Mouse (Mus musculus): Measurements from ENCODE around the gene Col6a6.
A peak's percentile ranks its signal among the peaks of the same experiment; 100 is the strongest.
"Not testable (repeated sequence)": the region's sequence is repeated elsewhere in the genome, so short reads cannot be mapped to it uniquely, and the experiment has no call there.

Col6a6 gene

GRCm38 (mm10) chr9:105827791-105828385 lies at the start of gene Col6a6:
Gene Col6a6 (minus strand): TSS chr9:105828160.
- DNase-seq, result peak; percentile 27

DNA sequence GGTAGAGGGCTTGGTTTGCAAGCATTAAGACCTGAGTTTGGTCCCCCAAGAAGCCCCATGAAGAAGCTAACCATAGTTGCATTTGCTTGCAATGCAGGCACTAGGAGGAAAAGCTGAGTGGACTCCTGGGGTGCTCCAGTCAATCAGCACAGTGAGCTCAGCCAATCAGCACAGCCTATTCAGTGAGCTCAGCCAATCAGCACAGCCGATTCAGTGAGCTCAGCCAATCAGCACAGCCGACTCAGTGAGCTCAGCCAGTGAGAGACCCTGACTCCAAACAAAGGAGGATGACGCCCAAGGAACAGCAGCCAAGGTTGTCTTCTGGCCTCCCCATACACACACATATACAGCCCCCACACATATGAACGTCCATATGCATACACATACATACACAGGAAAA lies 48.2 kb upstream of the Col6a6 start:
- no peak for DNase-seq

DNA sequence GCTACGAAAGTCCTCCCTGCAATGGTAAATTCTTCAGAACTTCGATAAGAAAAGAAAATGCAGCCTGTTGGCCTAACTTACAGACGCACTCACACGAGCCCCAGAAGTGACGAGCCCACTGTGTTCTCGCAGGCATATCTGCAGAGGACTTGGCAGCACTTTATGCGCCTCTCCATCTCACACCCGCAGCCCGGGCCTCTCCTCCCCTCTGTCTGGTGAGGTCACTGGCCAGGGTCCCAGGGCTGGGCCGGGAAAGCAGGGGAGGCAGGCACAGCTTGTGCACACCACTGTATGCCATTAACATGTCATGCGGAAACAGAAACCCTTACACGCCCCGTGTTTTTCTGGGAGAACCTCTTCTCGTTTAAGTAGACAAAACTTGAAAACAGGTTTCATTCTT lies 43.7 kb upstream of the Col6a6 start:
- DNase-seq, result no peak

DNA sequence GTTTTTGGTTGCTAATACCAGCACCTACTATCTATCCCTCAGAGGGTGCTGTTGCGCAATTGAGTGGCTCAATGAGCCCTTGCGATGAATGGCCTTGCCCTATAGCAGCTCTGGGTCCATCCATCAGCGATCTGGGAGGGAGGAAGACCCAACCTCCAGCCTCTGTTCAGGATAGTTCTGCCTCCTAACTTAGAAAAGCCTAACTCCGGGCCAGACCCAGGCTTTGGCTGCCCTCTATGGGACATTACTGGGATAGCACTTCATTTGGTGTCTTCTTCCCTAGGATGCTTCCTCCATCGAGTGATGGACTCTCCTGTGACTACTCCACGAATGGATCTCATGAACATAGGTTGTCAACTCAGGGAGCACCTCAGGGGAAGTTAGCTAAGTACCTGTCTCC lies 29.8 kb upstream of the Col6a6 start:
- peak; percentile 64 for DNase-seq

GRCm38 (mm10) chr9:105852778-105853065 lies 24.8 kb upstream of the Col6a6 start:
- DNase-seq, result no peak

DNA sequence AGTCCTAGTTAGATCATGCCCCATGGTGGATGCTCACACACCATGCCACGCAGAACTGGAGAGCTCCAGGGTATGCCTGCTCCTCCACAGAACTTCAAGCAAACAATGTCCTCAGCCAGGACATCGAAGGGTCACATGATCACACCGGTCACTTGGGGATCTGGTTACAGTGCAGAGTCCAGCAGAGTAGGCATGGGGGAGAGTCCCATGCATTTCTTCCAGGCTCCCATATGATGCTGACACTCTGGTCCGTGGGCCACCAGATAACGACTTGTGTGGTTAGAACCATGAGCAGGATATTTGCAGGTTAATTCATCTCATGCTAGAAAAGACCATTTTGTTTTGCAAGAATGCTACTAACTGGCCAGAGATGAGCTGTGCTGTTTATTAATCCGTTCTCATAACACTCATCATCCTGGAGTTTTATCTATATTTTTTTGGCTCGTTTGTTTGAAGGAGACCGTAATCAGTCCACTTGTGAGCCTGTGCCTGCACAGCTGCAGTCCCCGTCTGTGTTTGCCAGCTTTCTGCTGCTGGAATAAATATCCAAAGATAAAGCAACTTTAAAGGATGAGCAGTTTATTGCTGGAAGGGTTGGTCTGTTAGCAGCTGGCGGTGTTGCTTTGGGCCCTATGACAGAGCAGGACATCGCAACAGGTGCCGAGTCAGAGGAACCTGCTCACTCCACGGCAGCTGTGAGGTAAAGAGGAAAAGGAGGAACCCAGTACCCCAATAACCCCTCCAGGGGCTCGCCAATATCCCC lies 24.2 kb upstream of the Col6a6 start:
- DNase-seq, result no peak

GRCm38 (mm10) chr9:105851011-105851410 lies 23.1 kb upstream of the Col6a6 start:
- DNase-seq, result no peak

GRCm38 (mm10) chr9:105848396-105848795 lies 20.4 kb upstream of the Col6a6 start:
- DNase-seq, result no peak

- no peak for DNase-seq
Observed at GRCm38 (mm10) chr9:105847261-105847660, 19.3 kb upstream of the Col6a6 start.

DNA sequence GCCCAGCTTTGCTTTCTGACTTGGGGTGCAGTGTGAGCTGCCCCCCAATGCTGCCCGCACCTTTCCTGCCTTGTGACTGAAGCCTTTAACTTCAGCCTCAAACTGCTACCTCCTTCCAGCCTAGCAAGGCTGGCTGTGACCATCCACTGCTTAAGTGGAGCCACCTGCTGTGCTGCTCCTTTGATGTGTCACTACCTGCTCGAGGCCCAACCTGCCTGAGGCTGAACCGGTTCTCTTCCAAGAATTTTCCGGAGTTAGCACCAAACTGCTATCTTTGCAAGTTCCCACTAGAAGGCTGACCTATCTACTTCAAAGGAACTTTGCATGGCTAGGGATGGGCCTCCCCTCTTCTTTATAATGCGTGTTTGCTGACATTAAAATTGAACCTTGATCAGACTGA lies 13.4 kb upstream of the Col6a6 start:
- DNase-seq, result not testable (repeated sequence)

GRCm38 (mm10) chr9:105839147-105839515 lies 11.2 kb upstream of the Col6a6 start:
- DNase-seq, result no peak

GRCm38 (mm10) chr9:105838396-105839146 lies 10.6 kb upstream of the Col6a6 start:
- DNase-seq, result no peak

DNA sequence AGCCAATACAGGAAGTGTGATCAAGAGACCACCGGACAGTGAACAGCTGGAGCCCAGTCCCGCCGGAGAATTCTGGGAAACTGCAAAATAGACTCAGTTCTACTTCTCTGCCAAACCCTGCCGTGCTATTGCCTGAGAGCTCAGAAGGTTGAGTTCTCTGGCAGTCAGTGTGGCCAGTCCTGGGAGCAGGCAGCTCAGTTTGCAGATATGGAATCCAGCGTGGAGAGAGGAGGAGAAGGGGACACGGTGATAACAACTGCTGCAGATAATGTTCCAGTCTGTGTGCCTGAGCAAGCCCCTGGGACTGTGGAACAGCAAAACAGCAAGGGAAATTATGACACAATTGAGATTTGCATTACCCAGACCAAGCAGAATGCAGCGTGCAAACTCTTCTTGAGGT lies 7.6 kb upstream of the Col6a6 start:
- DNase-seq, result no peak

DNA sequence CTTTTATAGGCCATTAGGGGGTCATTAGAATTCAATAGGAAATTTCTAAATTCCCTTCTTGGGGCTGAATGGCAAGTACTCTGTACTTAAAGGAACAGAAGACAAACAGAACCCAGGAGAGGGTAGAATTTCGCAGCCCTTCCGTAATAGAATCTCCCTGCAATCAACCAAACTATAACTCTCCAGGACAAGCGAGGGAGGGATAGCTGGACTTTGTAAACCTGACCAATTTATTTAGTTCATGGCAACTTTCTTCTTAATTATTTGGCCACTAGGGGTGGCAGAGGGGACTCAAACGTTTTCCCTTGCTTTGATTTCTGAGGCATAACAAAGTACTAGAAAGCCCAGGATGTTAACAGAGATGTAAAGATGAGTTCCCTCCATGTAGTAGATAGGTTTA lies 6.8 kb upstream of the Col6a6 start:
- DNase-seq, result peak; percentile 21

DNA sequence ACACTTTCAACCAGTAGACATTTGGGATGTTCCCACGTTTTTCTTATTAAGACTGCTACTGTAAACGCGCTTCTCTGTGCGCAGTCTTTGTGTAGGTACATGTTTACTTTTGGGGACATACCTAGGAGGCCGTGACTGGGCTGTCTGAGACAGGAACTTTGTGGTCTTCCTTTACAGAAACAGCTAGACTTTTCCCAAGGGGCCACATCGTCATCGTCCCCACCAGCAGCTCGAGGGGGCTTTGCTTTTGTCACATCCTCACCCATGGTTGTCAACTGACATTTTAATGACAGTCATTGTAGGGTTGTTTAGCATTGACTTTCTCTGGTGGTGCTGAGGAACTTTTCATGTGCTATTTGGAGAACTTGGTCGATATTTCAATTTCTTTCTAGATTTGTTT lies 3.3 kb upstream of the Col6a6 start:
- DNase-seq, result no peak

DNA sequence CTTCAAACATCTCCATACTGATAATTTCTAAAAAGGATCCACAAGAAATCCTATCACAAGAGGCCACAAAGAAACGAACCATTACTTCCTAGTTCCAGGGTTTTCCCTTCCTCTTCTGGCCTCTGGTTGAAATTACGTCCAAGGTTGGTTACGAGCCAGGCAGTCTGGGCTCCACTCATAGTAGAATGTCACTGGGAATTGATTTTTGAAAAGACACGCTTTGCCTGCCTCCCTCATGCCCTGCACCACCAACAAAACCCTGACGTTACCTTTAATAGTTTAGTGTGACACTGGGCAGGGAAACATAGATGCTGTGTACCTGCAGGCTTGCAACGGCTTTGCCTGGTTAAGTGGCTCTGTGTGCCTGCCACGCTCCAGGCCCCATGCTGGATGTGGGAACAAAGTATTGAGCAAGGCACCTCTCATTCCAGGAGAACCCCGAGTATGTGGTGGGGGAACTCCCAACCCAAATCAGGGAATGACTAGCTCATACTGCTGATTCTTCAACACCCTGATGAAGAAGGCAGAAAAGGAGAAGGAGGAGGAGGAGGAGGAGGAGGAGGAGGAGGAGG lies 798 bp downstream of the Col6a6 start:
- DNase-seq, result no peak

- peak; percentile 78 for DNase-seq
Observed at GRCm38 (mm10) chr9:105820711-105821110, 7.2 kb downstream of the Col6a6 start.

DNA sequence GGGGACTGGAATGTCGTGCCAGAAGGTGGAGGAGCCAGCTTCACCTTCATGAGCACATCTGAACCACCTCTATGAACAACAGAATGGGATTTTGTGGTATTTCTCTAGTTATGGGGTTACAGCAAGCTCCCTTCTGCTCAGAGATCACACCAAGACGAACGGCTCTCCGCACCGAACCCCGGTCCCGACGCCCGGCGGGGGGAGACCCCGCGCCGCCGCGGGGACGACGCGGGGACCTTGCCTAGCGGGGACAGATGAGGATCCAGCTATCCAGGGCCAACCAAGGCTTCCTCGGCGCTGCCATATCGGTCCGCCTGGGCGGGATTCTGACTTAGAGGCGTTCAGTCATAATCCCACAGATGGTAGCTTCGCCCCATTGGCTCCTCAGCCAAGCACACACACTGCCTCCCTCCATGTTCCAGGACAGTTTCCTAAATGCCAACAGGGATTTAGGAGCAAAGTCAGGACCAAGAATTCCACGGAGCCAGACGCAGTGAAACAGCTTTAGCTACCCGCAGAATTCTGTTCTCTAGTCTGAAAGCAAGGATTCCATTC lies 8.7 kb downstream of the Col6a6 start:
- no peak for DNase-seq

DNA sequence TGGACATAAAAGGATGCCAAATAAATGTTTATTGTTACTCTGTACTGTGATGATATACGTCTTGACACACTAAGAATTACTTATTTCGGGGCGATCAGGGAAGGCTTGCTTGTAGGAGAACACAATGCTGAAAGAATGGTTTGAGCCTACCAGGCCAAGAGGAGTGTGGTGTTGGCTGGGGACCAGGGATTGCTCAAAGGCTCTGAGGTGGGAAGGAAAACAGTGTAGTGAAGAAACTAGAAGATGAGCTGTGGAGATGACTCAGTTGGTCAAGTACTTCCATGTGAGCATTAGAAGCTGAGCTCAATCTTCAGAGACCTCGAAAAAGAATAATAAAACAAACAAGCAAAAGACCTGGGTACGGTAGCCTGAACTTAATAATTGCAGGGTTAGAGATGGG lies 13.5 kb downstream of the Col6a6 start:
- no peak for DNase-seq

DNA sequence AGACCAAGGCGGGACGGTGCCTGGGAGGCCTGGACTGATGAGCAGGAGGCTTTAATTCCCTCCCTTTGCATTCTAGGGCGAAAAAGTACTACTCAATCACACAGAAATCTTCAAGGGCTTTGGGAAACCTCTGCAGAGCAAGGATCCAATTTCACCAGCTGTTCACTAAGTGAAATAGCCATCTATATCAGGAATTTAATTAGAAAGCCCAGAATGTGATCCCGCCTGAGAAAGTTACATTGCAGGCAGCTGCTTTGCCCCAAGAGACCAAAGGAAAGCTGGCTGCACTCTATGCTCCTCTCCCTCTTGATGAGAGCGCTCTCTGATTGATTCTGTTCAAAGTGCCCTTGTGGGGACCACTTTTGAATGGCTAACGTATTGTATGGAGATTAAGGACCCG lies 16.5 kb downstream of the Col6a6 start:
- peak; percentile 67 for DNase-seq

DNA sequence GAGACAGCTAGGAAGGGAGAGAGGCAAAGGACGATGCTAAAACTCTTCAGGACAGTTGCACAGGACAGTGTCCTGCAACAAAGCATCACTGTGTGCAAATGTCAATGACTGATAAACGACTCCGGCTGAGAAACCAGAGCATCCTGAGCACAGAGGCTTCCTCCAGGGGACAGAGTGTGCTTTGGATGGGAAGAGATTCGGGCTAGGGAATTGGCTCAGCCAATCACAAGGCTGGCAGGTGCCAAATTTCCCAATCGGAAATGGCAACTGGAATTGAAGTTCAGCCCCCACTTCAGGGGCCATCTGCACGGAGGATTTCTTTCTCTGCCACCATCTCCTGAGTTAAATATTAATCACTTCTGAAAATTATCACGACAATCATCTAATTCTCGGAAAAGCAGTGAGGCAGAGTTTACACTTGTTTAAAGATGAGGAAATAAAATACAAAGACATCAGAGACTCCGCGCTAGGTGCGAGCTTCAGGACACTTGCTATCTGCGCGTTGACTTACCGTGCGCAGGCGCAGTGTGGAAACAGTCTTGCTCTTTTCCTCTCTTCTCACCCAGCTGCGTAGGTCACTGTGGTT lies 18.9 kb downstream of the Col6a6 start:
- no peak for DNase-seq

DNA sequence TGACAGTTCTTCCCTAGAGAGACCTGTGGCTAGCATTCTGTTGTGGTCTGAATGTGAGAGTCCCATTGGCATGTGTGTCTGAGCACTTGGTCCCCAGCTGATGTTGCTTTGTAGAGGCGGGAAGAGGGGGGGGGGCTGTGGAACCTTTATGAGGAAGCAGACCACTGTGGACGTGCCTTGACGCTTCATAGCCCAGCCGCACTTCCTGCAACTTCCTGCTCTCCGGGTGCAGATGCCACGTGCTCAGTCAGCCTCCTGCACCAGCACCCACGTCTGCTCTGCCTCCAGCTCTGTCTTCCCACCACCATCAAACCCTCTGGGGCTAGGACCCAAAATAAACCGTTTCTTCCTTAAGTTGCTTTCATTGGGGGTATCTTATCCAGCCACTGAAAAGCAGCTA lies 24.5 kb downstream of the Col6a6 start:
- DNase-seq, result no peak

GRCm38 (mm10) chr9:105801463-105801862 lies 26.5 kb downstream of the Col6a6 start:
- no peak for DNase-seq
